Mouse (Mus musculus) cerebellum, adult 9-11 months (tissue): Measurements from ENCODE around the gene Shank1.
A peak's percentile ranks its signal among the peaks of the same experiment; 100 is the strongest.
"Not testable (repeated sequence)": the region's sequence is repeated elsewhere in the genome, so short reads cannot be mapped to it uniquely, and the experiment has no call there.

ENCODE experiments used
- DNase-seq: peaks from one replicate; pipeline ENCODE4 v3.0.0; 2022

Shank1 gene

DNA sequence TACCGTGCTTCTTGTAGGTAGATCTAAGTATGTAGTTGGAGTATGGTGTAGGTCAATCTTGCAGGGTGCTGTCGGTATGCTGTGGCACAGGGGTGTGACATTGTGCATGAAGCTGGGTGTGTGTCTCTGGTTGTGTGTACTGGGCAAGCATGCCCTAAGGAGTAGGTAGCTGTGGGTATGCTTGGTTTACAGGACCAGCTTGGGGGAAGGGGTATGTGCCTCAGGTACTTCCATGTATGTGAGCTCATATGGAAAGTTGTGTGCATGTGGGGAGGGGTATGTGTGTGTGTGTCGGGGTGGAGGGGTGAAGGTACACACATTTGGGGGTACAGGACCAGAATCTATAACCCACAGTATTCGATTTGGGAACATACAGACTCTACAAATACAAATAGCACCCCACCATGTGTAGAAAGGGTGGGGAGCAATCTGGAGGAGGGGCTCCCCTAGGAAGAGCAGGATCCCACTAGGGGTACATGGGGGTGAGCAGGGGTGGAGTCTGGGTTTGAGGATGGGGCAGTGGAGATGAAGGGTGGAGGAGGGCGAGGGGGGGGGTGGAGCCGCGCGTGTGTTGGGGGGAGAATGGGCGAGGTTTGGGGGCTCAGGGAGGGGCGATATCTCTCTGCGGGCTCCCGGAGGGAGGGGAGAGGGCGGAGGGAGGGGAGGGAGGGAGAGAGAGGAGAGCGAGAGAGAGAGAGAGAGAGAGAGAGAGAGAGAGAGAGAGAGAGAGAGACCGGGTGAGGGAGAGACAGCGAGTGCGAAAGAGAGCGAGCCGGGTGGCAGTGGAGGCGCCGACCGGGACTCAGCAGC, at the start of gene Shank1:
Gene Shank1, plus strand, starts transcription at position 779 of the 810 bp plus-strand sequence.
- DNase-seq = no peak

DNA sequence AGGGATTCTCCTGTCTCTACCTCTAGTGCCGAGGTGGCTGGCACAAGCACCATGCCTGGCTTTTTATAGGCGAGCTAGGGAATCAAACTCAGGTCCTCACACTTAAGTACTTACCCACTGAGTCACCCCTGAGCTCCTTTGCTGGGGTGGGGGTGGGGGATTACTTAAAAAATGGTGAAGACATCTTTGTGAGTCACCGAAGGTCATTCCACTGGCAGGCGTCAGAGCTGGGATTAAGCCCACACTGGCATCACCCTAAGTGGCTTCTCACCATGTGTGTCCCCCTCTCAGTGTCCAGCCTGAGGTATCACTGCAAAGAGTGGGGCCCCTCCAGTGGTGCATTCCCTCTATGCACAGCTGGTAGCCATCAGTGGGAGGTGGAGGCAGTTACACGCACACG, 49.6 kb upstream of the Shank1 start:
- no peak for DNase-seq

GRCm38 (mm10) chr7:44261147-44261546, 48.9 kb upstream of the Shank1 start, which contains the start of gene Gm15517:
Gm15517 (plus strand) TSS chr7:44261447.
- no peak for DNase-seq

- peak; percentile 95 for DNase-seq
Measured at GRCm38 (mm10) chr7:44262791-44263643, 47.0 kb upstream of the Shank1 start.

- DNase-seq = no peak
Measured at GRCm38 (mm10) chr7:44268117-44268516, 41.9 kb upstream of the Shank1 start.

DNA sequence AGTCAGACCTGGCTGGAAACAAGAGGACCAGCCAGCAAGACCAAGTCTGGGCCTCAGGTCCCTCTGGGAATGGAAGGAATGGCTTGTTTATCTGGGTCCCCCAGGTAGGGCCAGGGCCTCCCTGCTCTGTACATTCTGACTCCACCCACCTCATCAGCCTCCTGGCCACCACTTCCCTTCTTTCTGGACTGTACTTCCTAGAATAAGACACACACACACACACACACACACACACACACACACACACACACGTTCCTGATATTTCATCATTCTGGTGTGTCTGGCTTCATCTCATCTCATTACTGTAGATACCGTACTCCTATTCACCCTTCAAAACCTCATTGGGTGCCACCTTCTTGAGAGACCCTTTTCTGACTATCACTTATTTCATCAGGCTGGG, 40.7 kb upstream of the Shank1 start:
- no peak for DNase-seq

DNA sequence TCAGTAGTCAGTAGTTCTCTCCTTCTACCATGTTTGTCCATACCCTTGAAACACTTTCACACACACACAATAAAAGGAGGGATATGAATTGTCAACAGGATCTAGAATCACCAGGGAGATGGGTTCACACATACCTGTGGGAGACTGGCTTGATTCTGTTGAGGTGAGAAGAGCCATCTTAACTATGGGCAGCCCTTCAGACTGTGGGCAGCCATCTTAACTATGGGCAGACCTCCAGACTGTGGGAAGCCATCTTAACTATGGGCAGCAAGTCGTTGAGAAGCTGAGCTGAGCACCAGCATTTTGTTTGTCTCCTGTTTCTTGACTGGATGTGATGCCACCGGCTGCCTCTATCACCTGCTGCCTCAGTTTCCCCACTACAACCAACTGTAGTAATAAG, 38.7 kb upstream of the Shank1 start:
- DNase-seq = no peak

DNA sequence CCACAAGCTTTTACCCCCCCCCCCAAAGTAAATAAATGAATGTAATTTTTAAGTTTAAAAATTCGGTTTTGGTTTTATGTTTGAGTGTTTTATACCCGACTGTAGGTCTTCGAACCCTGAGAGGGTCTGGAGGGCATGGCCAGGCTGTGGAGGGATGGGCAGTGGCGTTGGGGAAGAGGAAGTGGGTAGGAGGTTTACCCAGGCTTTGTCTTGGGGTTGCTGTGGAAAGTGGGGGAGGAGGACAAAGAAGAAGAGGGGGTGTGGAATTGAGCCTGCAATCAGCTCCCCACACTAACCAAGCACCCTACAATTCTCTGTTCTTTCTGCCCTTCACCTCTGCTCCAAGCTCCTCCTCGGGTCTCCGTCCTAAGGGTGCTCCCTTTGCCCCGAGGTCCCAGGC, 37.5 kb upstream of the Shank1 start:
- DNase-seq = no peak

- no peak for DNase-seq
Measured at GRCm38 (mm10) chr7:44273446-44273845, 36.6 kb upstream of the Shank1 start.

DNA sequence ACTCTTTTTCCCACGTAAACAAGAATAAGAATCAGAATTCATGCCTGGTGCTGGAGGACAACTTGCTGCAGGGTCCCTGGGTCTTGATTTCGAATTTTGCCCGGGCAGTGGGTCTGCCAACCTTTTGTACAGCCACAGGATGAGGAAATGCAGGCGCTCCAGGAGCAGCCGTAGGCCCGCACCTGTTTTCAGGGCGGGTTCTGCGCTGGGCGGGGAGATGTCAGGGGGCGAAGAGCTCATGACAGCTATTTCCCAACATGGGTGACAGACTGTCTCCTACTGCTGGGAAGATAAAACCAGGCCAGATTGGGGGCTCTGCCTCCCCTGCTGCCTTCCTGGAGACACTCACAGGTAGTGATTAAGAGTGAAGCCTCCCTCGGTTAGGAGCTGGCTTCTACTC, 36.0 kb upstream of the Shank1 start:
- no peak for DNase-seq

DNA sequence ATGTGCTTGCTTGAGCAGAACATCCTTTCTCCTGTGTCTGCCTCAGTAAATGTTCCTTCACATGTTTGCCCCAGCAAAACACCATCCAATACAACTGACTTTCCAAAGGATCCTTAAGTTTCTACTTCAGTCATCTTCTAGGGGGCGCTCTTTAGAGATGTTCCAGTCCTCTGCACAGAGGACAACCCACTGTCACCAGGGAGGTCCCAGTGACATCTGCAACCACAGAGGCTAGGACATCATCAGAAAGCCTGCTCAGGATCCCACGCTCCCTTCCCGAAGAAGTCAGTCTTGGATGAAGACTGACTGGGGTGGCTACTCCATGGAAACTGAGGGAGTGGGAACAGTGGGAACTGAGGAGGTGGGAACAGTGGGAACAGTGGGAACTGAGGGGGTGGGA, 34.5 kb upstream of the Shank1 start:
- no peak for DNase-seq

- no peak for DNase-seq
Measured at GRCm38 (mm10) chr7:44276461-44277249, 33.4 kb upstream of the Shank1 start.

DNA sequence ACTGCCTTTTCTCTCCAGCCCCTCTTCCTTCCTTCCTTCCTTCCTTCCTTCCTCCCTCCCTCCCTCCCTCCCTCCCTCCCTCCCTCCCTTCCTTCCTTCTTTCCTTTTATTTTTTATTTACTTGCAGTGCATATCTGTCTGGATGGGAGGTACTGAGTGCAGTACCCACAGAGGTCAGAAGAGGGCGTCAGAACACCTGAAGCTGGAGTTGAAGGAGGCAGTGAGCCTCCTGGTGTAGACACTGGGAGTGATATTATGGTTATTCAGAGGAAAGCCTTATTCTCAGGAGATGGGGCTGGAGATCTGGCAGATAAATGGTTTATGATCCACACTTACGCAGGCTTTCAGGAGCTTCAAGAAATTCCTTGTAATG, 32.8 kb upstream of the Shank1 start:
- peak; percentile 73 for DNase-seq

GRCm38 (mm10) chr7:44280959-44281358, 29.1 kb upstream of the Shank1 start:
- DNase-seq = no peak

GRCm38 (mm10) chr7:44281586-44281985, 28.5 kb upstream of the Shank1 start:
- DNase-seq = no peak

DNA sequence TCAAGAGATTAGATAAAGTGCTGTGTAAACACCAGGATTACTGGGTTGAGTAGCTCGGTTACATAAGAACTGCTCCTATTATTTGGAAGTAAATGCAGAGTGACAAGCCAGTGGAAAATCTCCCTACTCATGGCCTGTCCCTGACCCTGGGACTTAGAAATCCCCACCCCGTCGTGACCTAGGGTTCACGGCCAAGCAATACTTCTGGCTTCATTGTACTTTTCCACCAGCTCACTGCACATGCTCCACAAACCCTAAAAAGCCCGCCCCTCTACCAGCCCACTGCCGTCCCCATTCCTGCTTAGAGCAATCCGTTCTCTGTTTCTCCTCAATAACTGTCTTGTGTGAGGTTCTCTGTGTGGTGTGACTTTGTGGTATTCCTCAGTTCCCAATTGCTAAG, 22.3 kb upstream of the Shank1 start:
- no peak for DNase-seq

DNA sequence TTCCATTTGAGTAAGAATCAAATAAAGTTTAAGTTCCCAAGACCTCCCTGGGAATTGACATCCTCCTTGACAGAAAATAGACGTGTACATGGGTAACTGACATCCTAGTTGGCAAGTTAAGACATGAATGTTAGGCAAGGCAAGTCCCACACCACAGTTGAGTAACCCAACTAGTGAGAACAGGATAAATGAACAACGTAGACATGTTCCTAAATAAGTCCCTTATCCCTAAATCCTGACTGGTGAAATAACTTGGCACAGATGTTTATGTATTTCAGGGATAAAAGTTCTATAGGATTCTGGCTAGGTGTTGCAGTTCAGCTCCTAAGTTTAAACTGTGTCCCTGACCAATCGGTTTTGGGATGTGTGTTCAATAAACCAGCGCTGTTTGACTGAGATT, 19.1 kb upstream of the Shank1 start:
- DNase-seq = no peak

DNA sequence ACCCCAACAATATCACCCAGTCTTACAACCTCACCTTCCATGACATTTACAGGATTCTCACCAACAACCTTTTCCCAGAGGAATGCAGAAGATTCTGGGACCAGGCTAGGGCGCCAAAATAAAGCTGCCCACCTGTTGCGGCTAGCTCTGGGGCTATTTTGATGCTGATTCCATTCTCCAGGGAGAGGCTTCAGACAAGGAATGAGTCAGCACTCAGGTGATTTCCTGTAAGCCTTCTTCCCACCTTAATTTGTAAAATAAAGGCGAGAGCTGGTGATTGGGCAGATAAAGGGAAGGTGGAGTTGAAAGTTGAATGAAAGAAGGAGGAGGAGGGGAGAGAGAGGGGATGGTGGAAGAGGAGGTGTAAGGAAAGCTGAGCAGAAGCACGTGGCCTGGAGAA, 18.6 kb upstream of the Shank1 start:
- no peak for DNase-seq

GRCm38 (mm10) chr7:44297501-44297900, 12.6 kb upstream of the Shank1 start:
- not testable (repeated sequence) for DNase-seq

DNA sequence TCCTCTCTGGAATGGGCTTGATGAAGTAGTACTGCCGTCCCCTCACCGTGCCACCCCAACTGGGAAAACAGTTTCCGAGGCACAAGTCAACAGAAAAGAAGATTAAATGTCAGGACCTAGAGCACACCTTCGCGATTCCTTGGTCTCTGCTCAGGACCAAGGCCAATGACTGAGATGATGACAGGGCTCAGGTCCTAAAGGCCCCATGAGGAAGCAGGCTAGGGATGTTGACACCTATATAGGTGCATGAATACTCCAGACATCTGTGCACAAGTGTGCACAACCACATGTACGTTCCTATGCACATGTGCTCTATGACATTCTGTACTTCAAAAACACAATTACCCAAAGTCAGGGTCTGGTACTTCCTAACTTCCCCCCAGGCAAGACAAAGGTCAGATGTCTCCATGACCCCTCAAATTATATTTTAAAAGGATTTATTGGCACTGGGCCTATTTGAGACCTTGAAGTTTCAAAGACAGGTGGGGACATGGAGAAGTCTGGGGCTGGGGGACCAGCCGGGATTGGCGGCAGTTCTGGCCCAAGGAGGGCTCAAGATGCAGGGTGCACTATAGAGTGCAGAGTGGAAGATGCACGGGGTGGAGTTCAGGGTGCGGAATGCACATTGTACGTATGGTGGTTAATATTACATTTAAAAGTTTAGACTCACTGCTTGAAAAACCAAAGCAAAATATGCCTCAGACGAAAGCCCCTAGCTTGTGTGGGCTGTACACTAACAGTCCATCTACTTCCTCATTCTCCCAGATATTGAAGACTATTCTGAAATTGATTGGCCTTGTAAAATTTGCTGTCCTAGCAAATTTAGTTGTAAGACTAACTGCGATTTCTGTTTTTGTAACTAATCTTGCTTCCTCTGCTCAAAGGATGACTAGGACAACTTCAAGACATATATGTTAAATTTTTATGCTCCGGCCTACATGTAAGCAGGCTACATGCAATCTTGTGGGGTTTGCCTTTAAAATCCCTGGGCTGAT, 6.4 kb upstream of the Shank1 start:
- peak; percentile 64 for DNase-seq

DNA sequence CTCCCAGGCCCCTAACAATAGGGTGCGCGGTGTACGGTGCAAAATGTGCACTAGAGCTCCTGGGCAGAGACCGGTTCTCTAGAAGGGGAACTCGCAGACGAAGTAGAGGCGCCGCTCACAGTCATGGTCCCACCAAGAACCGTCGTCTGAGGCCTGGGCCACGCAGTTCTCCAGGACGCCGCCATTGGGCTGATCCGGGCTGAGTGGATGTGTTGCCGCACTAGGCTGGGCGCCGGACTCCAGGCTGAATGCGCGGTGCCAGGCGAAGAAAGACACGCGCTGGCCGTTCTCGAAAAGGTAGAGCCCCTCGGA, 5.6 kb upstream of the Shank1 start:
- DNase-seq = no peak
